Mouse (Mus musculus): ENCODE data around the gene Sptssb.

The Sptssb gene

GRCm38 (mm10) chr3:69859858-69860588, at the start of gene Sptssb:
TSS of gene Sptssb (minus strand) at chr3:69859940.
- DNase-seq (ENCODE audit: low spot score in 2 of 2) = peak in 1 of 2 experiments; percentile 8

GRCm38 (mm10) chr3:69908074-69908473, 48.3 kb upstream of the Sptssb start:
- no peak for DNase-seq (ENCODE audit: low spot score in 2 of 2)

- no peak for DNase-seq (ENCODE audit: low spot score in 2 of 2)
Measured at GRCm38 (mm10) chr3:69907564-69907963, 47.8 kb upstream of the Sptssb start.

- DNase-seq (ENCODE audit: low spot score in 2 of 2) = peak in 1 of 2 experiments; percentile 66
Measured at GRCm38 (mm10) chr3:69902787-69903477, 43.2 kb upstream of the Sptssb start.

- DNase-seq (ENCODE audit: low spot score in 2 of 2) = no peak
Measured at GRCm38 (mm10) chr3:69902382-69902781, 42.6 kb upstream of the Sptssb start.

GRCm38 (mm10) chr3:69901874-69902381, 42.2 kb upstream of the Sptssb start:
- no peak for DNase-seq (ENCODE audit: low spot score in 2 of 2)

- DNase-seq (ENCODE audit: low spot score in 2 of 2) = no peak
Measured at GRCm38 (mm10) chr3:69900335-69900734, 40.6 kb upstream of the Sptssb start.

GRCm38 (mm10) chr3:69897917-69898594, 38.3 kb upstream of the Sptssb start:
- DNase-seq (ENCODE audit: low spot score in 2 of 2) = peak in 1 of 2 experiments; percentile 29

GRCm38 (mm10) chr3:69895516-69895915, 35.8 kb upstream of the Sptssb start:
- no peak for DNase-seq (ENCODE audit: low spot score in 2 of 2)

- no peak for DNase-seq (ENCODE audit: low spot score in 2 of 2)
Measured at GRCm38 (mm10) chr3:69892187-69893094, 32.7 kb upstream of the Sptssb start.

- DNase-seq (ENCODE audit: low spot score in 2 of 2) = no peak
Measured at GRCm38 (mm10) chr3:69885866-69886265, 26.1 kb upstream of the Sptssb start.

GRCm38 (mm10) chr3:69883710-69884109, 24.0 kb upstream of the Sptssb start:
- DNase-seq (ENCODE audit: low spot score in 2 of 2) = no peak

- no peak for DNase-seq (ENCODE audit: low spot score in 2 of 2)
Measured at GRCm38 (mm10) chr3:69877538-69877937, 17.8 kb upstream of the Sptssb start.

- no peak for DNase-seq (ENCODE audit: low spot score in 2 of 2)
Measured at GRCm38 (mm10) chr3:69874721-69875120, 15.0 kb upstream of the Sptssb start.

- no peak for DNase-seq (ENCODE audit: low spot score in 2 of 2)
Measured at GRCm38 (mm10) chr3:69872661-69873327, 13.1 kb upstream of the Sptssb start.

- DNase-seq (ENCODE audit: low spot score in 2 of 2) = no peak
Measured at GRCm38 (mm10) chr3:69871174-69871573, 11.4 kb upstream of the Sptssb start.

GRCm38 (mm10) chr3:69869702-69870101, 10.0 kb upstream of the Sptssb start:
- no peak for DNase-seq (ENCODE audit: low spot score in 2 of 2)

GRCm38 (mm10) chr3:69861789-69862395, 2.2 kb upstream of the Sptssb start:
- no peak for DNase-seq (ENCODE audit: low spot score in 2 of 2)

GRCm38 (mm10) chr3:69860589-69861521, 1.1 kb upstream of the Sptssb start:
- peak in 1 of 2 experiments; percentile 58 for DNase-seq (ENCODE audit: low spot score in 2 of 2)
